Mouse (Mus musculus) hematopoietic multipotent progenitor cell, adult 10-12 weeks (in vitro differentiated cells): ENCODE results near the gene Stxbp4. TPM values are rescaled to one million over a fixed set of nuclear protein-coding genes. Genes with fewer than 3 reads are reported as not detected.

Experiments used
- polyA plus RNA-seq: library from polyadenylated mRNA; stranded (reverse); fragments of >175 nt; gene quantifications from 2 replicates; pipeline ENCODE4 v1.2.3, GENCODE M21; 2012; ENCODE audit warnings: low replicate concordance

Stxbp4 gene
- polyA plus RNA-seq = 0.11 and 0.29 TPM in 2 replicates

DNA sequence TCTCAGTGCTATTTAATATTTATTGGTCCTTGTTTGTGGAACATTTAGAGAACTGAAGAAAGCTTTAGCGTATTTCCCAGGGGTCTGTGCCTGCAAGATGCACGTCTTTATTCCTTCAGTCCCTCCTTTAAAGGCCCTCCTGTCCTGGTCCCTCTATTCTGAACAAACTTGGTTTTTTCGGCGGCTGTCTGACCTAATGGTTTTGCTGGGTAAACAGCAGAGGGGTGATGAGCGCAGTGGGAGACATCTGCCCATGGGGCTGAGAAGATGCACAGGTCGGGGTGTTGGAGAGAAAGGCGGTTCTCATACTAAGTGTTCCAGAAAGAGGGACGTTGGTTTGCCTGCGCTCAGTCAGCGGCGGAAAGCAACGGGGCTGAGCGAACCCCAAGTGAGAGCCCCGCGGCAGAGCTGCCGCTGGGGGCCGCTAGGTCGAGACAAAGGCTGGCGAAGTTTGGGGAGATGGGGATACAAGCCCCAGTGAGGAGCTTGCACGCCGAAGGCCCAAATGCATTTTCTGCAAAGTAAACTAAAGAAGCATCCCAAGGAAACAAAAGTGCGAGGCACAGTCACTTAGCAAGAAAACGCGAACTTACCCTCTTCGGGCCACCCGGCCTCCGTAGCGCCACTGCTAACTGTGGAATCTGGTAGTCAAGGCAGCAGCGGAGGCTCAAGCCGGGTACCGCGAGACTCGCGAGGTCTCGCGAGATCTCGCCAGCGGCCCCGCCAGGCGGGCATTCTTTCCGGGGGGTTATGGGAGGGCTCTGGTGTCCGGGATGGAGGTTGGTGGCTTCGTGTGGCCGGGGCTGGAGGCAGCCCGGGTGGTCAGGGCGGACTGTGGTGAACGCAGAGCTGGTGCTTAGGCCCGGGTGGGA lies at the start of gene Stxbp4, which contains the start of gene Cox11:
TSS of gene Stxbp4 (minus strand) at position 645 of the 872 bp plus-strand sequence.
TSS of gene Cox11 (plus strand) at position 734 of the 872 bp plus-strand sequence.

Other genes with a start within 250 kb of the Stxbp4 start
- gene Hlf, start 247.2 kb downstream of the Stxbp4 start, polyA plus RNA-seq = 1.5 and 7.2 TPM in 2 replicates
- 11.9 and 19.0 TPM in 2 replicates for gene Cox11, start 89 bp upstream of the Stxbp4 start, polyA plus RNA-seq
- gene Tom1l1, start 50.3 kb upstream of the Stxbp4 start, polyA plus RNA-seq = 0.04 and 0.65 TPM in 2 replicates